Comparison of ENCODE assay signal across 12 mouse cellular contexts in genomic region chr2:162985923-162986322, GRCm38 (mm10). TPM values are rescaled to one million over a fixed set of nuclear protein-coding genes. Genes with fewer than 3 reads are reported as not detected.
DNase-seq lines count a peak whose midpoint lies in the region; ATAC-seq and TF ChIP-seq lines count a peak whose summit lies in the region.
"Had no signal": no experiment of that assay in that cellular context is flagged by ENCODE, and none has a peak within 500 bp of the region (broad histone marks: within the 10 kb centered on the region; RNA-seq: fewer than 3 reads in every experiment).

No protein-coding gene starts in this region.

- dilution Hi-C loops in CH12.LX (cut with MboI; ENCODE audit: extremely low pct_ligation_motif_present, extremely low pct_unique_long_range_greater_than_20kb, low sequenced_read_pairs), result no loop called here

- no peaks in the 10 kb centered on the region for H3K27me3 ChIP-seq in heart, adult 2 months (ENCODE audit: control insufficient read depth, insufficient read depth, low read length)
- H3K27me3 ChIP-seq in heart, embryonic 12.5 days (replicated peaks), result no peaks in the 10 kb centered on the region; the same call in 1 of the 2 replicates
- H3K27me3 ChIP-seq in CH12.LX (replicated peaks), result peaks cover 78% of the 10 kb centered on the region
- no peaks in the 10 kb centered on the region for H3K27me3 ChIP-seq in liver, postnatal 0 days (ENCODE audit: insufficient read depth, low read length)
- H3K27me3 ChIP-seq: limb, embryonic 15.5 days; Patski had no signal

- in situ Hi-C loops in CH12.LX (cut with MboI; ENCODE audit: low pct_ligation_motif_present, low pct_unique_long_range_greater_than_20kb, low sequenced_read_pairs), result no loop called here

- no peaks in the 10 kb centered on the region for H3K36me3 ChIP-seq in heart, adult 2 months (ENCODE audit: control insufficient read depth, insufficient read depth, low read length)
- H3K36me3 ChIP-seq in heart, embryonic 12.5 days, result no peaks in the 10 kb centered on the region
- H3K36me3 ChIP-seq in CH12.LX (replicated peaks in 1 of 2; ENCODE audit: control insufficient read depth in 1 of 2, insufficient read depth in 1 of 2, low read length in 1 of 2), result no peaks in the 10 kb centered on the region
- no peaks in the 10 kb centered on the region for H3K36me3 ChIP-seq in liver, postnatal 0 days (replicated peaks; ENCODE audit: insufficient read depth, low read length)
- H3K36me3 ChIP-seq: embryonic facial prominence, embryonic 13.5 days; limb, embryonic 15.5 days had no signal

- TF ChIP-seq EP300 in heart, adult 2 months (IDR thresholded peaks at IDR 0.05; ENCODE audit: insufficient read depth, low read depth, low read length), result no peak
- no peak for TF ChIP-seq EP300 in CH12.LX (IDR thresholded peaks at IDR 0.05; ENCODE audit: low read length)
- peak; percentile 45; the same call in 1 of the 2 replicates for TF ChIP-seq EP300 in liver, postnatal 0 days (IDR thresholded peaks at IDR 0.05; ENCODE audit: low read depth)

- H3K27ac ChIP-seq in heart, adult 2 months, result no peak overlapping the region
- H3K27ac ChIP-seq in heart, embryonic 12.5 days (ENCODE audit: poor library complexity, severe bottlenecking), result no peak overlapping the region
- no peak overlapping the region for H3K27ac ChIP-seq in CH12.LX (ENCODE audit: insufficient read depth, low read depth)
- peak overlapping the region; percentile 83 for H3K27ac ChIP-seq in liver, postnatal 0 days (ENCODE audit: low read depth)
- H3K27ac ChIP-seq: embryonic facial prominence, embryonic 13.5 days; limb, embryonic 15.5 days had no signal

- no peaks in the 10 kb centered on the region for H3K79me2 ChIP-seq in heart, adult 2 months (replicated peaks; ENCODE audit: control insufficient read depth, insufficient read depth, low read length)
- no peaks in the 10 kb centered on the region for H3K79me2 ChIP-seq in CH12.LX (replicated peaks; ENCODE audit: control insufficient read depth, extremely low read depth, insufficient read depth, poor library complexity, severe bottlenecking)

- no peak for TF ChIP-seq CTCF in heart, adult 2 months (IDR thresholded peaks at IDR 0.05)
- TF ChIP-seq CTCF in CH12.LX (conservative IDR thresholded peaks at IDR 0.05 in 1 of 2, IDR thresholded peaks at IDR 0.05 in 1 of 2; ENCODE audit: low read depth in 2 of 2, low read length in 2 of 2), result no peak
- TF ChIP-seq CTCF in liver, postnatal 0 days (IDR thresholded peaks at IDR 0.05; ENCODE audit: low read depth), result no peak

- H3K9ac ChIP-seq in heart, adult 2 months (ENCODE audit: low read depth, low read length), result no peak overlapping the region
- H3K9ac ChIP-seq in heart, embryonic 12.5 days, result no peak overlapping the region
- no peak overlapping the region for H3K9ac ChIP-seq in CH12.LX (ENCODE audit: insufficient read depth, low read depth)
- H3K9ac ChIP-seq in liver, postnatal 0 days (replicated peaks), result no peak overlapping the region
- H3K9ac ChIP-seq: embryonic facial prominence, embryonic 13.5 days; limb, embryonic 15.5 days had no signal

- peak; percentile 46 to 58 for DNase-seq in heart, adult 2 months
- DNase-seq in CH12.LX (ENCODE audit: extremely low read depth), result no peak
- DNase-seq in fibroblast of lung, adult 2 months (ENCODE audit: low read depth), result peak; percentile 64
- peak; percentile 84 for DNase-seq in liver, postnatal 0 days
- no peak for DNase-seq in spleen, postnatal 36 days (ENCODE audit: low spot score in 2 of 2)
- no peak for DNase-seq in embryo, embryonic 11 days
- DNase-seq in right cerebral cortex, postnatal 25 days, result no peak

- 19% methylated on average over 3 of the region's 3 CpGs for WGBS in heart, adult 2 months
- WGBS in heart, embryonic 12.5 days, result 51% methylated on average over 3 of the region's 3 CpGs
- WGBS in liver, postnatal 0 days (ENCODE audit: insufficient replicate concordance), result 35% methylated on average over 3 of the region's 3 CpGs

- H3K4me3 ChIP-seq in heart, adult 2 months, result no peak overlapping the region
- H3K4me3 ChIP-seq in heart, embryonic 12.5 days, result no peak overlapping the region
- H3K4me3 ChIP-seq in CH12.LX (replicated peaks in 1 of 3; ENCODE audit: low read depth in 2 of 3, low read length in 2 of 3, poor library complexity in 1 of 3), result no peak overlapping the region
- no peak overlapping the region for H3K4me3 ChIP-seq in liver, postnatal 0 days (ENCODE audit: low read depth, low read length)
- H3K4me3 ChIP-seq: embryonic facial prominence, embryonic 13.5 days; limb, embryonic 15.5 days had no signal

- intact Hi-C loops in heart, adult 2 months (cut with DNase I), result no loop called here

- no peak overlapping the region for H3K4me2 ChIP-seq in heart, embryonic 12.5 days
- no peak overlapping the region for H3K4me2 ChIP-seq in CH12.LX (ENCODE audit: insufficient read depth, low read depth, poor library complexity, severe bottlenecking)
- no peak overlapping the region for H3K4me2 ChIP-seq in liver, postnatal 0 days (ENCODE audit: low read depth, low read length)
- H3K4me2 ChIP-seq: embryonic facial prominence, embryonic 13.5 days; limb, embryonic 15.5 days had no signal

- TF ChIP-seq POLR2A in heart, adult 2 months (IDR thresholded peaks at IDR 0.05; ENCODE audit: insufficient read depth, low read depth, low read length), result no peak
- no peak for TF ChIP-seq POLR2A in CH12.LX (IDR thresholded peaks at IDR 0.05; ENCODE audit: low read depth, low read length)

- no peaks in the 10 kb centered on the region for H3K4me1 ChIP-seq in heart, adult 2 months (ENCODE audit: control insufficient read depth, insufficient read depth, low read length)
- H3K4me1 ChIP-seq in heart, embryonic 12.5 days (replicated peaks), result no peaks in the 10 kb centered on the region
- H3K4me1 ChIP-seq in CH12.LX (ENCODE audit: control insufficient read depth in 1 of 2, insufficient read depth in 2 of 2), result peaks cover 0 to 3% of the 10 kb centered on the region in 2 experiments; a peak in 1 of 4 replicates
- H3K4me1 ChIP-seq in liver, postnatal 0 days (ENCODE audit: insufficient read depth), result peaks cover 8% of the 10 kb centered on the region
- H3K4me1 ChIP-seq: embryonic facial prominence, embryonic 13.5 days had no signal

- no peak for TF ChIP-seq RAD21 in CH12.LX (IDR thresholded peaks at IDR 0.05; ENCODE audit: low read depth, low read length)

- no peak for ATAC-seq in heart, embryonic 12.5 days (ENCODE audit: insufficient number of reproducible peaks, low FRiP score)
- ATAC-seq in liver, postnatal 0 days, result peak; percentile 91

- H3K9me3 ChIP-seq in heart, embryonic 12.5 days (replicated peaks), result no peaks in the 10 kb centered on the region
- H3K9me3 ChIP-seq in CH12.LX (replicated peaks; ENCODE audit: low read length), result peaks cover 3% of the 10 kb centered on the region
- H3K9me3 ChIP-seq in liver, postnatal 0 days (ENCODE audit: low read length), result no peaks in the 10 kb centered on the region
- H3K9me3 ChIP-seq: embryonic facial prominence, embryonic 13.5 days; limb, embryonic 15.5 days had no signal

TF ChIP-seq in CH12.LX, 34 proteins besides CTCF, POLR2A, EP300 and RAD21:
- TF ChIP-seq SIN3A (IDR thresholded peaks at IDR 0.05; ENCODE audit: low read length) (no peak), ZNF384 (IDR thresholded peaks at IDR 0.05; ENCODE audit: low read depth, low read length) (0 out of 2 replicates have a peak, but pooled peaks have one; percentile 23)
TF ChIP-seq in CH12.LX: peak in this region for 1.

RNA-seq across cellular contexts. Expression of gene Sgk2, which starts 1.2 kb away (rescaled TPM):
- not detected for total RNA-seq in heart, adult 2 months (2021)
- polyA plus RNA-seq in heart, adult 2 months (2012; rRNA removed), result not detected in 2 replicates
- 0.09 TPM in 1 of 2 replicates, not detected in the other for polyA plus RNA-seq in heart, embryonic 12.5 days (2016; fragmentation: Nextera tagmentation; extraction: Ambion mirVana)
- total RNA-seq in CH12.LX (2012; rRNA removed) (not detected in 2 replicates), CH12.LX (2014; rRNA removed) (not detected in 2 replicates)
- polyA plus RNA-seq in CH12.LX (2012; ENCODE audit: insufficient read length, low read depth), result not detected in 2 replicates
- polyA plus RNA-seq in liver, postnatal 0 days (2015; fragmentation: Nextera tagmentation; extraction: Ambion mirVana), result 9.4 and 14.0 TPM in 2 replicates
- polyA plus RNA-seq: stomach, embryonic 14.5 days had no signal

RNA-seq across cellular contexts. Expression of gene Ift52, which starts 31.2 kb away (rescaled TPM):
- total RNA-seq in heart, adult 2 months (2021), result 10 to 100 TPM; 19.5 to 22.1 TPM
- 16.5 and 22.2 TPM in 2 replicates for polyA plus RNA-seq in heart, adult 2 months (2012; rRNA removed)
- 41.4 and 41.7 TPM in 2 replicates for polyA plus RNA-seq in heart, embryonic 12.5 days (2016; fragmentation: Nextera tagmentation; extraction: Ambion mirVana)
- total RNA-seq in CH12.LX (2012; rRNA removed) (11.3 and 13.0 TPM in 2 replicates), CH12.LX (2014; rRNA removed) (13.1 and 14.4 TPM in 2 replicates)
- polyA plus RNA-seq in CH12.LX (2012; ENCODE audit: insufficient read length, low read depth), result 33.6 and 39.8 TPM in 2 replicates
- 18.4 and 19.5 TPM in 2 replicates for polyA plus RNA-seq in liver, postnatal 0 days (2015; fragmentation: Nextera tagmentation; extraction: Ambion mirVana)

RNA-seq across cellular contexts. Expression of gene L3mbtl1, which starts 42.7 kb away (rescaled TPM):
- under 1 TPM in 1 of 2 experiments, not detected in 1; 0.65 TPM for total RNA-seq in heart, adult 2 months (2021)
- polyA plus RNA-seq in heart, adult 2 months (2012; rRNA removed), result 0.10 TPM in 1 of 2 replicates, not detected in the other
- 0.05 TPM in 1 of 2 replicates, not detected in the other for polyA plus RNA-seq in heart, embryonic 12.5 days (2016; fragmentation: Nextera tagmentation; extraction: Ambion mirVana)
- total RNA-seq in CH12.LX (2012; rRNA removed) (not detected in 2 replicates), CH12.LX (2014; rRNA removed) (not detected in 2 replicates)
- polyA plus RNA-seq in CH12.LX (2012; ENCODE audit: insufficient read length, low read depth), result 0.09 TPM in 1 of 2 replicates, not detected in the other
- 0.06 TPM in 1 of 2 replicates, not detected in the other for polyA plus RNA-seq in liver, postnatal 0 days (2015; fragmentation: Nextera tagmentation; extraction: Ambion mirVana)

RNA-seq across cellular contexts. Expression of gene Srsf6, which starts 54.6 kb away (rescaled TPM):
- 10 to 100 TPM; 61.2 to 68.3 TPM for total RNA-seq in heart, adult 2 months (2021)
- polyA plus RNA-seq in heart, adult 2 months (2012; rRNA removed), result 48.0 and 75.1 TPM in 2 replicates
- 152 and 161 TPM in 2 replicates for polyA plus RNA-seq in heart, embryonic 12.5 days (2016; fragmentation: Nextera tagmentation; extraction: Ambion mirVana)
- total RNA-seq in CH12.LX (2012; rRNA removed), result 96.3 and 144 TPM in 2 replicates
- 204 and 230 TPM in 2 replicates for total RNA-seq in CH12.LX (2014; rRNA removed)
- 227 and 244 TPM in 2 replicates for polyA plus RNA-seq in CH12.LX (2012; ENCODE audit: insufficient read length, low read depth)
- 50.5 and 56.3 TPM in 2 replicates for polyA plus RNA-seq in liver, postnatal 0 days (2015; fragmentation: Nextera tagmentation; extraction: Ambion mirVana)

Comparison
In these comparisons a context has a peak if more than half of its experiments do, and no peak if none do; other contexts are left out.
1. DNase-seq: peak in heart, adult 2 months (2 of 2), fibroblast of lung, adult 2 months (single experiment) and liver, postnatal 0 days (single experiment); none in CH12.LX (single experiment), spleen, postnatal 36 days (0 of 2), embryo, embryonic 11 days (single experiment) and right cerebral cortex, postnatal 25 days (single experiment).